Comparison of ENCODE assay signal across 8 mouse cellular contexts in the genomic region with DNA sequence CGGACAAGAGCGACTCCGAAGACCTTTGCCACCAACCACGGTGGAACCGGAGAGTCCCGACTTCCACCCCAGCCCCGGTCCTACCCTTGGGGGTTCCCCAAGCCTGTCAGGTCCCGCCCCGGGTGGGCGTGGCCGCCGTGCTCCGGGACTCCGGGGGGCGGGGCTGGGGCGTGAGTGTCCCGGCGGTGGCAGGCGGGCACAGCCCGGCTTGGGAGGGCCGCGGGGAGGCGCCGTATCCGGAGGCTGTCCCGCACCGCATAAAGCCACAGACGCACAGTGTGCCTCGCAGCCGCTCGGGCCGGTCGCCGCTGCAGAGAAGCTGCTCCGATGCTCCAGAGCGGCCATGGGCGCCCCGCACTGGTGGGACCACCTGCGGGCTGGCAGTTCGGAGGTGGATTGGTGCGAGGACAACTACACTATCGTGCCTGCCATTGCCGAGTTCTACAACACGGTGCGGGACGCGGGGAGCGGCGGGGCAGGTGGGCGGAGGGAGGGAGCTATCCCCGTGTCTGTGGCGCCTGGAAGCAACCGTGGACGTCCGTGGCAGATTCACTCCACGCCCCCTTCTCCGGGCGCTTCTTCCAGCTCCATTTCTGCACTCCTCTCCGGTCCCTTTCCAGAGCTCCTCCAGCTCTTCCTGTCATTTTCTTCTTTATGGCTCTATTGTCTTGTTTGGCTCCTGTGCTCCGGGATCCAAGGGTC. TPM values are rescaled to one million over a fixed set of nuclear protein-coding genes. Genes with fewer than 3 reads are reported as not detected.
DNase-seq lines count a peak whose midpoint lies in the region; ATAC-seq and TF ChIP-seq lines count a peak whose summit lies in the region.

A gene (plus strand): TSS at position 251 of the 702 bp plus-strand sequence.

- intact Hi-C loops in heart, postnatal 25 days (cut with DNase I), result loop anchor here (1.0 kb wide), 1 partner anchor 17 kb away; a partner anchor contains a TSS

- no peaks in the 10 kb centered on the region for H3K9me3 ChIP-seq in forebrain, embryonic 16.5 days (ENCODE audit: control insufficient read depth, low read length)
- no peaks in the 10 kb centered on the region for H3K9me3 ChIP-seq in liver, postnatal 0 days (ENCODE audit: low read length)
- H3K9me3 ChIP-seq in neural tube, embryonic 12.5 days, result no peaks in the 10 kb centered on the region
- H3K9me3 ChIP-seq in stomach, embryonic 16.5 days (replicated peaks; ENCODE audit: control insufficient read depth, low read length), result no peaks in the 10 kb centered on the region

- peak; percentile 94 for ATAC-seq in forebrain, embryonic 16.5 days
- peak; percentile 97 for ATAC-seq in liver, postnatal 0 days
- peak; percentile 92 for ATAC-seq in neural tube, embryonic 12.5 days (ENCODE audit: low FRiP score, low read depth)
- ATAC-seq in stomach, embryonic 16.5 days (ENCODE audit: insufficient read depth, low FRiP score), result peak; percentile 97

- 0% methylated on average over 59 of the region's 60 CpGs for WGBS in forebrain, embryonic 16.5 days
- WGBS in liver, postnatal 0 days (ENCODE audit: insufficient replicate concordance), result under 1% methylated on average over 59 of the region's 60 CpGs
- WGBS in neural tube, embryonic 12.5 days, result under 1% methylated on average over 60 of the region's 60 CpGs
- under 1% methylated on average over 60 of the region's 60 CpGs for WGBS in stomach, embryonic 16.5 days

- H3K27ac ChIP-seq in forebrain, embryonic 16.5 days (ENCODE audit: low read length), result no peak within 1 kb of the TSS; the same call in 1 of the 2 replicates
- peak within 1 kb of the TSS; percentile 30; the same call in 1 of the 2 replicates for H3K27ac ChIP-seq in liver, postnatal 0 days (ENCODE audit: low read depth)
- H3K27ac ChIP-seq in neural tube, embryonic 12.5 days, result no peak within 1 kb of the TSS
- no peak within 1 kb of the TSS for H3K27ac ChIP-seq in stomach, embryonic 16.5 days (ENCODE audit: low read length)

- peak within 1 kb of the TSS; percentile 64 for H3K4me3 ChIP-seq in forebrain, embryonic 16.5 days (replicated peaks; ENCODE audit: low read length)
- peak within 1 kb of the TSS; percentile 72 for H3K4me3 ChIP-seq in liver, postnatal 0 days (ENCODE audit: low read depth, low read length)
- H3K4me3 ChIP-seq in neural tube, embryonic 12.5 days, result peak within 1 kb of the TSS; percentile 64
- peak within 1 kb of the TSS; percentile 58 for H3K4me3 ChIP-seq in stomach, embryonic 16.5 days (replicated peaks; ENCODE audit: low read length)

- peak within 1 kb of the TSS; percentile 71 for H3K9ac ChIP-seq in forebrain, embryonic 16.5 days (replicated peaks; ENCODE audit: low read depth, low read length)
- H3K9ac ChIP-seq in liver, postnatal 0 days (replicated peaks), result peak within 1 kb of the TSS; percentile 71
- H3K9ac ChIP-seq in neural tube, embryonic 12.5 days, result peak within 1 kb of the TSS; percentile 68
- peak within 1 kb of the TSS; percentile 83 for H3K9ac ChIP-seq in stomach, embryonic 16.5 days (ENCODE audit: low read length)

- H3K36me3 ChIP-seq in forebrain, embryonic 16.5 days (ENCODE audit: control insufficient read depth, insufficient read depth), result no peaks in the 10 kb centered on the region
- no peaks in the 10 kb centered on the region for H3K36me3 ChIP-seq in liver, postnatal 0 days (replicated peaks; ENCODE audit: insufficient read depth, low read length)
- no peaks in the 10 kb centered on the region for H3K36me3 ChIP-seq in neural tube, embryonic 12.5 days
- H3K36me3 ChIP-seq in stomach, embryonic 16.5 days (ENCODE audit: control insufficient read depth, insufficient read depth, low read length), result no peaks in the 10 kb centered on the region

- no peak for TF ChIP-seq EP300 in liver, postnatal 0 days (IDR thresholded peaks at IDR 0.05; ENCODE audit: low read depth)

- H3K4me1 ChIP-seq in forebrain, embryonic 16.5 days (replicated peaks; ENCODE audit: control insufficient read depth, insufficient read depth, low read length), result peaks cover 6% of the 10 kb centered on the region
- peaks cover 20% of the 10 kb centered on the region for H3K4me1 ChIP-seq in liver, postnatal 0 days (ENCODE audit: insufficient read depth)
- H3K4me1 ChIP-seq in neural tube, embryonic 12.5 days, result peaks cover 7% of the 10 kb centered on the region; the same call in 1 of the 2 replicates
- peaks cover 3% of the 10 kb centered on the region; the same call in 1 of the 2 replicates for H3K4me1 ChIP-seq in stomach, embryonic 16.5 days (ENCODE audit: control insufficient read depth, insufficient read depth, low read length)

- DNase-seq in ES-CJ7 (ENCODE audit: low read depth, low spot score), result peak; percentile 75
- peak; percentile 76 to 82 for DNase-seq in cerebellum, adult 18-20 months
- peak; percentile 92 for DNase-seq in heart, postnatal 25 days (ENCODE audit: low spot score)
- peak; percentile 87 for DNase-seq in layer of hippocampus, adult 11-12 months (ENCODE audit: low spot score)
- DNase-seq in liver, postnatal 0 days, result peak; percentile 93

- H3K4me2 ChIP-seq in forebrain, embryonic 16.5 days (ENCODE audit: low read length), result peak within 1 kb of the TSS; percentile 63
- H3K4me2 ChIP-seq in liver, postnatal 0 days (ENCODE audit: low read depth, low read length), result peak within 1 kb of the TSS; percentile 99
- H3K4me2 ChIP-seq in neural tube, embryonic 12.5 days (replicated peaks), result peak within 1 kb of the TSS; percentile 93
- peak within 1 kb of the TSS; percentile 91 for H3K4me2 ChIP-seq in stomach, embryonic 16.5 days (ENCODE audit: low read depth, low read length)

- peak; percentile 49 for TF ChIP-seq CTCF in liver, postnatal 0 days (IDR thresholded peaks at IDR 0.05; ENCODE audit: low read depth)

- 0 out of 2 replicates have a peak, but pooled peaks cover 2% of the 10 kb centered on the region for H3K27me3 ChIP-seq in forebrain, embryonic 16.5 days (replicated peaks; ENCODE audit: control insufficient read depth, insufficient read depth, low read length)
- peaks cover 7% of the 10 kb centered on the region; the same call in 1 of the 2 replicates for H3K27me3 ChIP-seq in liver, postnatal 0 days (ENCODE audit: insufficient read depth, low read length)
- H3K27me3 ChIP-seq in neural tube, embryonic 12.5 days (replicated peaks), result no peaks in the 10 kb centered on the region
- no peaks in the 10 kb centered on the region for H3K27me3 ChIP-seq in stomach, embryonic 16.5 days (ENCODE audit: control insufficient read depth, insufficient read depth, low read length)

RNA-seq across cellular contexts. Expression of the gene that starts here (rescaled TPM):
- 10.5 and 11.7 TPM in 2 replicates for polyA plus RNA-seq in forebrain, embryonic 16.5 days (2015; fragmentation: Nextera tagmentation; extraction: Ambion mirVana)
- total RNA-seq in heart, postnatal 25 days (2021), result 10 to 100 TPM; 16.9 to 17.1 TPM
- 10.1 and 11.4 TPM in 2 replicates for polyA plus RNA-seq in liver, postnatal 0 days (2015; fragmentation: Nextera tagmentation; extraction: Ambion mirVana)
- 13.0 and 14.0 TPM in 2 replicates for polyA plus RNA-seq in neural tube, embryonic 12.5 days (2016; fragmentation: Nextera tagmentation; extraction: Ambion mirVana)
- polyA plus RNA-seq in stomach, embryonic 16.5 days (2015; fragmentation: Nextera tagmentation; extraction: Ambion mirVana), result 22.5 and 24.2 TPM in 2 replicates
